Mouse (Mus musculus) MEL (cell line): ENCODE data around the gene Cldn9. TPM values are rescaled to one million over a fixed set of nuclear protein-coding genes. Genes with fewer than 3 reads are reported as not detected.

Experiments used
- DNase-seq: peaks from one replicate; pipeline ENCODE4 v3.0.0; 2011; ENCODE audit warnings: low read depth, low spot score
- H3K27ac ChIP-seq: 2 replicates; pipeline ENCODE4 v1.5.1; 2012; ENCODE audit warnings: low read depth, mild to moderate bottlenecking, control low read depth, low read length, moderate library complexity; ENCODE audit not compliant: control insufficient read depth
- H3K27me3 ChIP-seq, 2 experiments: fragments of 150-350 bp in 1 of 2; sonication (generic) in 1 of 2; 2 replicates each; pipeline ENCODE4 v1.6.1; 2012; ENCODE audit warnings: low read length in 2 of 2, mild to moderate bottlenecking in 2 of 2, improper control_type of control experiment in 1 of 2, moderate library complexity in 1 of 2; ENCODE audit not compliant: insufficient read depth in 2 of 2, control insufficient read depth in 1 of 2
- H3K36me3 ChIP-seq, 2 experiments: 2 replicates each; pipeline ENCODE4 v1.6.1; 2012 to 2014; ENCODE audit warnings: low read length in 2 of 2, improper control_type of control experiment in 1 of 2, inconsistent platforms in 1 of 2, mild to moderate bottlenecking in 1 of 2; ENCODE audit not compliant: insufficient read depth in 2 of 2, control insufficient read depth in 1 of 2
- H3K4me1 ChIP-seq, 2 experiments: fragments of 150-350 bp in 1 of 2; sonication (generic) in 1 of 2; 2 replicates each; pipeline ENCODE4 v1.6.1; 2012; ENCODE audit warnings: low read length in 2 of 2, improper control_type of control experiment in 1 of 2, mild to moderate bottlenecking in 1 of 2; ENCODE audit not compliant: insufficient read depth in 2 of 2, control insufficient read depth in 1 of 2
- H3K4me3 ChIP-seq, 2 experiments: fragments of 150-350 bp in 1 of 2; sonication (generic) in 1 of 2; 2 replicates each; pipeline ENCODE4 v1.5.1; 2012; ENCODE audit warnings: low read depth in 2 of 2, low read length in 2 of 2, mild to moderate bottlenecking in 2 of 2, moderate library complexity in 2 of 2, control low read depth in 1 of 2, improper control_type of control experiment in 1 of 2; ENCODE audit not compliant: control insufficient read depth in 1 of 2, insufficient read depth in 1 of 2
- H3K79me2 ChIP-seq: 2 replicates; pipeline ENCODE4 v1.6.1; 2012; ENCODE audit warnings: mild to moderate bottlenecking, low read length, moderate library complexity; ENCODE audit not compliant: control insufficient read depth, poor library complexity, insufficient read depth
- H3K9ac ChIP-seq: 2 replicates; pipeline ENCODE4 v1.6.1; 2012; ENCODE audit warnings: low read depth, mild to moderate bottlenecking, control low read depth, low read length, moderate library complexity; ENCODE audit not compliant: control insufficient read depth, poor library complexity, severe bottlenecking
- H3K9me3 ChIP-seq: fragments of 150-350 bp; sonication (generic); replicated peaks from 2 replicates; pipeline ENCODE4 v1.6.1; 2012; ENCODE audit warnings: mild to moderate bottlenecking, low read length, improper control_type of control experiment, moderate library complexity; ENCODE audit not compliant: insufficient read depth
- CHD1 ChIP-seq: IDR thresholded peaks from 2 replicates; pipeline ENCODE4 v1.6.1; 2012; ENCODE audit warnings: low read depth, mild to moderate bottlenecking, inconsistent platforms, low read length, improper control_type of control experiment
- CHD2 ChIP-seq: IDR thresholded peaks from 2 replicates; pipeline ENCODE4 v1.6.1; 2011; ENCODE audit warnings: low read length, improper control_type of control experiment
- CTCF ChIP-seq, 3 experiments: IDR thresholded peaks in 2 of 3; conservative IDR thresholded peaks in 1 of 3; 2 replicates each; pipeline ENCODE4 v1.5.1; 2011 to 2012; ENCODE audit warnings: low read length in 3 of 3, low read depth in 2 of 3, mild to moderate bottlenecking in 2 of 3, improper control_type of control experiment in 1 of 3, inconsistent platforms in 1 of 3, mixed read lengths in 1 of 3, moderate library complexity in 1 of 3; ENCODE audit not compliant: control insufficient read depth in 1 of 3, insufficient read depth in 1 of 3, poor library complexity in 1 of 3, severe bottlenecking in 1 of 3
- E2F4 ChIP-seq: IDR thresholded peaks from 2 replicates; pipeline ENCODE4 v1.6.1; 2011; ENCODE audit warnings: low read depth, low read length, improper control_type of control experiment, borderline replicate concordance
- EP300 ChIP-seq, 2 experiments: IDR thresholded peaks; 2 replicates each; pipeline ENCODE4 v1.6.1; 2011; ENCODE audit warnings: improper control_type of control experiment in 2 of 2, low read length in 2 of 2, low read depth in 1 of 2, mild to moderate bottlenecking in 1 of 2
- ETS1 ChIP-seq: IDR thresholded peaks from 2 replicates; pipeline ENCODE4 v1.6.1; 2012; ENCODE audit warnings: low read depth, mild to moderate bottlenecking, inconsistent platforms, low read length, improper control_type of control experiment, moderate library complexity
- GABPA ChIP-seq: IDR thresholded peaks from 2 replicates; pipeline ENCODE4 v1.6.1; 2012; ENCODE audit warnings: low read depth, mild to moderate bottlenecking, inconsistent platforms, low read length, improper control_type of control experiment, moderate library complexity
- GATA1 ChIP-seq: IDR thresholded peaks from 2 replicates; pipeline ENCODE4 v1.6.1; 2011; ENCODE audit warnings: low read depth, low read length, improper control_type of control experiment
- HCFC1 ChIP-seq: IDR thresholded peaks from 2 replicates; pipeline ENCODE4 v1.6.1; 2012; ENCODE audit warnings: low read depth, mild to moderate bottlenecking, inconsistent platforms, low read length, improper control_type of control experiment, moderate library complexity
- NELFE ChIP-seq: IDR thresholded peaks from 2 replicates; pipeline ENCODE4 v1.6.1; 2011; ENCODE audit warnings: low read depth, low read length, improper control_type of control experiment
- NRF1 ChIP-seq: IDR thresholded peaks from 2 replicates; pipeline ENCODE4 v1.6.1; 2014; ENCODE audit warnings: low read depth, mild to moderate bottlenecking, inconsistent platforms, low read length, improper control_type of control experiment, moderate library complexity; ENCODE audit not compliant: poor library complexity, insufficient read depth, severe bottlenecking
- POLR2A ChIP-seq, 2 experiments: IDR thresholded peaks; 2 replicates each; pipeline ENCODE4 v1.6.1; 2011 to 2012; ENCODE audit warnings: low read length in 2 of 2, mild to moderate bottlenecking in 2 of 2, control low read depth in 1 of 2, improper control_type of control experiment in 1 of 2, low read depth in 1 of 2, moderate library complexity in 1 of 2; ENCODE audit not compliant: control insufficient read depth in 1 of 2, insufficient read depth in 1 of 2, poor library complexity in 1 of 2
- POLR2AphosphoS5 ChIP-seq: IDR thresholded peaks from 2 replicates; pipeline ENCODE4 v1.6.1; 2012; ENCODE audit warnings: low read depth, borderline replicate concordance, mild to moderate bottlenecking, inconsistent platforms, low read length, moderate library complexity, mixed read lengths
- RAD21 ChIP-seq: IDR thresholded peaks from 2 replicates; pipeline ENCODE4 v1.6.1; 2011; ENCODE audit warnings: mild to moderate bottlenecking, low read depth, low read length, improper control_type of control experiment
- RCOR1 ChIP-seq: IDR thresholded peaks from 2 replicates; pipeline ENCODE4 v1.6.1; 2012; ENCODE audit warnings: low read depth, mild to moderate bottlenecking, inconsistent platforms, low read length, improper control_type of control experiment
- SIN3A ChIP-seq: IDR thresholded peaks from 2 replicates; pipeline ENCODE4 v1.6.1; 2012; ENCODE audit warnings: low read length, improper control_type of control experiment, inconsistent platforms
- SMC3 ChIP-seq: IDR thresholded peaks from 2 replicates; pipeline ENCODE4 v1.6.1; 2011; ENCODE audit warnings: low read depth, low read length, improper control_type of control experiment
- USF1 ChIP-seq: IDR thresholded peaks from 2 replicates; pipeline ENCODE4 v1.6.1; 2014; ENCODE audit warnings: low read depth, mild to moderate bottlenecking, inconsistent platforms, low read length, improper control_type of control experiment, moderate library complexity
- USF2 ChIP-seq, 2 experiments: IDR thresholded peaks; 2 replicates each; pipeline ENCODE4 v1.6.1; 2011 to 2012; ENCODE audit warnings: improper control_type of control experiment in 2 of 2, low read length in 2 of 2, borderline replicate concordance in 1 of 2, inconsistent platforms in 1 of 2, low read depth in 1 of 2, mild to moderate bottlenecking in 1 of 2; ENCODE audit not compliant: insufficient read depth in 1 of 2
- ZC3H11A ChIP-seq: IDR thresholded peaks from 2 replicates; pipeline ENCODE4 v1.6.1; 2012; ENCODE audit warnings: low read depth, mild to moderate bottlenecking, inconsistent platforms, low read length, improper control_type of control experiment
- ZMIZ1 ChIP-seq: IDR thresholded peaks from 2 replicates; pipeline ENCODE4 v1.6.1; 2012; ENCODE audit warnings: low read depth, mild to moderate bottlenecking, inconsistent platforms, low read length, improper control_type of control experiment, moderate library complexity
- ZNF384 ChIP-seq: IDR thresholded peaks from 2 replicates; pipeline ENCODE4 v1.6.1; 2012; ENCODE audit warnings: low read depth, mild to moderate bottlenecking, inconsistent platforms, low read length, improper control_type of control experiment
- polyA plus RNA-seq, 2 experiments: library from polyadenylated mRNA; stranded (reverse) in 1 of 2; unstranded in 1 of 2; fragments of >175 nt in 1 of 2; fragments of >200 nt in 1 of 2; gene quantifications; 2 replicates each; pipeline versions ENCODE4 v1.2.1 to v1.2.4; 2012; ENCODE audit warnings: low replicate concordance in 2 of 2, low read depth in 1 of 2; ENCODE audit not compliant: insufficient read length in 2 of 2, insufficient read depth in 1 of 2, missing spikeins in 1 of 2
- total RNA-seq: library from RNA; depleted of rRNA; stranded (reverse); fragments of 300-350 nt; gene quantifications from 2 replicates; pipeline ENCODE4 v1.2.3, GENCODE M21; 2012

Cldn9 gene
- total and polyA plus RNA-seq, 3 experiments, result 0.18 to 0.19 TPM; not detected in 1

- no peaks in the 10 kb centered on the region for H3K9me3 ChIP-seq
- DNase-seq, result peak; percentile 73
- no peaks in the 10 kb centered on the region for H3K36me3 ChIP-seq
- TF ChIP-seq CTCF (IDR thresholded peaks at IDR 0.05 in 2 of 3, conservative IDR thresholded peaks at IDR 0.05 in 1 of 3; ENCODE audit: control insufficient read depth in 1 of 3, insufficient read depth in 1 of 3, low read depth in 2 of 3, low read length in 3 of 3, poor library complexity in 1 of 3, severe bottlenecking in 1 of 3) (peak; percentile 55 to 90 (median 76)), NELFE (0 out of 2 replicates have a peak, but pooled peaks have one; percentile 26), NRF1 (no peak), CHD1 (no peak), USF1 (no peak), SMC3 (peak; percentile 56), POLR2A (IDR thresholded peaks at IDR 0.05; ENCODE audit: control insufficient read depth in 1 of 2, insufficient read depth in 1 of 2, low read depth in 1 of 2, low read length in 2 of 2, poor library complexity in 1 of 2) (no peak), HCFC1 (no peak), ETS1 (no peak), ZNF384 (0 out of 2 replicates have a peak, but pooled peaks have one; percentile 41), USF2 (IDR thresholded peaks at IDR 0.05; ENCODE audit: borderline replicate concordance in 1 of 2, insufficient read depth in 1 of 2, low read depth in 1 of 2, low read length in 2 of 2) (no peak), POLR2AphosphoS5 (no peak), CHD2 (no peak), GABPA (no peak), RCOR1 (0 out of 2 replicates have a peak, but pooled peaks have one; percentile 7), RAD21 (peak; percentile 44), SIN3A (no peak), EP300 (IDR thresholded peaks at IDR 0.05; ENCODE audit: low read depth in 1 of 2, low read length in 2 of 2) (peak in 1 of 2 experiments; percentile 8; a peak in 1 of 4 replicates)
- no peaks in the 10 kb centered on the region for H3K79me2 ChIP-seq
- no peak overlapping the region for H3K9ac ChIP-seq
- H3K4me3 ChIP-seq, result peak overlapping the region in 1 of 2 experiments; percentile 13; a peak in 1 of 4 replicates
- peaks cover 0 to 4% of the 10 kb centered on the region in 2 experiments; a peak in 2 of 4 replicates for H3K4me1 ChIP-seq
- H3K27ac ChIP-seq, result no peak overlapping the region
- H3K27me3 ChIP-seq, result no peaks in the 10 kb centered on the region
These were observed 19.2 kb downstream of the Cldn9 start for GRCm38 (mm10) chr17:23664556-23665021.

- Histone ChIP-seq H3K9ac (no peak overlapping the region), H3K4me1 (peaks cover 0 to 4% of the 10 kb centered on the region in 2 experiments; a peak in 2 of 4 replicates), H3K27me3 (no peaks in the 10 kb centered on the region; a peak in 1 of 4 replicates), H3K36me3 (no peaks in the 10 kb centered on the region), H3K4me3 (no peak overlapping the region), H3K79me2 (no peaks in the 10 kb centered on the region), H3K9me3 (no peaks in the 10 kb centered on the region), H3K27ac (no peak overlapping the region)
- peak; percentile 16; the same call in 1 of the 2 replicates for TF ChIP-seq ZC3H11A
- peak; percentile 61 for TF ChIP-seq SMC3
- TF ChIP-seq RAD21, result peak; percentile 20
- TF ChIP-seq ZMIZ1, result no peak
- TF ChIP-seq NRF1, result no peak
- no peak for TF ChIP-seq GATA1
- peak; percentile 68 to 82 (median 71) for TF ChIP-seq CTCF (IDR thresholded peaks at IDR 0.05 in 2 of 3, conservative IDR thresholded peaks at IDR 0.05 in 1 of 3; ENCODE audit: control insufficient read depth in 1 of 3, insufficient read depth in 1 of 3, low read depth in 2 of 3, low read length in 3 of 3, poor library complexity in 1 of 3, severe bottlenecking in 1 of 3)
- no peak for TF ChIP-seq E2F4
- peak; percentile 32 for DNase-seq
These were observed 22.3 kb downstream of the Cldn9 start for GRCm38 (mm10) chr17:23661526-23661925.
